Mouse (Mus musculus) small intestine, adult 2 months (tissue): Measurements from ENCODE around the gene Lrp6. TPM values are rescaled to one million over a fixed set of nuclear protein-coding genes. Genes with fewer than 3 reads are reported as not detected.

Experiments used
- H3K27ac ChIP-seq: fragments of 200-500 bp; 2 replicates; pipeline ENCODE4 v1.5.1; 2012; ENCODE audit warnings: low read depth, low read length, control low read depth, inconsistent platforms; ENCODE audit not compliant: insufficient read depth
- H3K27me3 ChIP-seq: fragments of 200-500 bp; 2 replicates; pipeline ENCODE4 v1.6.1; 2012; ENCODE audit warnings: mild to moderate bottlenecking, moderate library complexity, low read length, inconsistent platforms; ENCODE audit not compliant: control insufficient read depth, insufficient read depth
- H3K36me3 ChIP-seq: fragments of 200-500 bp; 2 replicates; pipeline ENCODE4 v1.6.1; 2012; ENCODE audit warnings: mild to moderate bottlenecking, low read length, control low read depth, inconsistent platforms; ENCODE audit not compliant: control insufficient read depth, insufficient read depth
- H3K4me1 ChIP-seq: fragments of 200-500 bp; 2 replicates; pipeline ENCODE4 v1.6.1; 2012; ENCODE audit warnings: low read length, inconsistent platforms, mixed read lengths; ENCODE audit not compliant: control insufficient read depth, insufficient read depth, insufficient read length
- H3K4me3 ChIP-seq: fragments of 200-500 bp; 2 replicates; pipeline ENCODE4 v1.5.1; 2012; ENCODE audit warnings: low read depth, mild to moderate bottlenecking, control low read depth, inconsistent platforms, low read length, moderate library complexity
- CTCF ChIP-seq: fragments of 200-500 bp; IDR thresholded peaks from 2 replicates; pipeline ENCODE4 v1.5.1; 2012; ENCODE audit warnings: low read depth, mild to moderate bottlenecking, control low read depth, inconsistent platforms, low read length, moderate library complexity, mixed read lengths; ENCODE audit not compliant: insufficient replicate concordance, insufficient read length; ENCODE audit errors: extremely low read depth
- POLR2A ChIP-seq: fragments of 200-500 bp; IDR thresholded peaks from 2 replicates; pipeline ENCODE4 v1.6.1; 2012; ENCODE audit warnings: low read depth, mild to moderate bottlenecking, control low read depth, inconsistent platforms, low read length, moderate library complexity
- WGBS: fragments of 180-500 bp; shearing (Covaris S2); methylation state at CpG from one replicate; pipeline ENCODE4 v1.1.7; 2018; 5-methylcytosine and 5-hydroxymethylcytosine counted together
- polyA plus RNA-seq: library from polyadenylated mRNA; depleted of rRNA; stranded (reverse); fragments of >200 nt; gene quantifications from 2 replicates; pipeline ENCODE4 v1.2.3, GENCODE M21; 2012

Gene Lrp6
- polyA plus RNA-seq, 1 experiment = 22.9 TPM

DNA sequence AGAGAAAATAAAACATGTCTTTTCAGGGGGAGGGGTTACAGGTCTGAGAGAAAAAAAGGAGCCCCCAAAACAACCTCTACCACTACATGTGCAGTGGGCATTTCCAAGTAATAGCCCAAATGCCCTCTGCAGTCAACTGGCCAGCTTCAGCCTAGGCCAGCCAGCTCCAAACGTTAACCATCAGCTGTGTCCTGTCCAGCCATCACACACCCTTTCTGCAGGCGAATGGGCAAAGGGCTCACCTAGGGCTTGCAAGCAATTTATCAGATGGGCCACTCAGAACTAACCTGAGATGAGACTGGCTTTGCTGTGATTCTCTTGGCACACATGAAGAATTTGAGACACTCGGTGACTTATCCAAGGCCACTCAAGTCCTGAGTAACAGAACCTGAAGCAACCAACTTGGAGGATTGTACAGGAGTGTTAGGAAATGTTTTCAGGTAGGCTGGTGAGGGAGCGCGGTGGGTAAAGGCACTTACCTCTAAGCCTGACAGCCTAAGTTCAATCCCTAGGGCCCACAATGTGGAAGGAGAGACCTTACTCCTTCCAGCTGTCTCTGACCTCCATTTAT is 1.3 kb upstream of the Lrp6 start:
- no peaks in the 10 kb centered on the region for H3K36me3 ChIP-seq
- H3K27ac ChIP-seq = no peak overlapping the region
- peaks cover 2% of the 10 kb centered on the region; the same call in 1 of the 2 replicates for H3K4me1 ChIP-seq
- WGBS = 71% methylated on average over 5 of the region's 5 CpGs
- no peak overlapping the region for H3K4me3 ChIP-seq
- H3K27me3 ChIP-seq = no peaks in the 10 kb centered on the region
- TF ChIP-seq CTCF (no peak), POLR2A (no peak)

DNA sequence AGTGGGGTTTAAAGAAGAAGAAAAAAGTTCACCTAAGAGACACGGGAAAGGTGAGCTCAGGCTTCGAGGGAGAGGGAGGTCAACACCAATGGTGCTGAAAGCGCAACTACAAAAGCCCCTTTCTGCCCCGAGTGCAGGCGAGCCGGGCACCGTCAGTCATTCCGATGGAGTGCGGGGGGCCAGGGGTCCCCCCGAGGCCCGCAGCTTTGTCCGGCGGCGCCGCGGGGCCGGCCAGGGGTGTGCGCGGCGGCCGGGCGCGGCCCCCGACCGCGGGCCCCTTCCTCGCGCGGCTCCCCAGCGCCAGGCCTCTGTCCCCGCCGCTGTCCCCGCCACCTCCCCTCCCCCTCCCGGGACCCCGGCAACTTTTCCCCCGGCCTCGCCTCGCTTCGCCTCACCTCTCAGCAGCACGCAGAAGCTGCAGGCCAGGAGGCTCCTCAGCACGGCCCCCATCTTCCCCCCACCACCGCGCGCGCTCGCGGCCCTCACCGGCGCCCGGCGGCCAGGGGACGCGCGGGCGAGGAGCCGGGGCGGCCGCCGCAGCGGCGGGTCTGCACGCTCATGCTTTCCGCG is 432 bp downstream of the Lrp6 start:
- no peak for TF ChIP-seq POLR2A
- no peak for TF ChIP-seq CTCF
- Histone ChIP-seq H3K27ac (peak overlapping the region; percentile 61), H3K4me3 (peak overlapping the region; percentile 78), H3K4me1 (peaks cover 4% of the 10 kb centered on the region; the same call in 1 of the 2 replicates), H3K27me3 (no peaks in the 10 kb centered on the region), H3K36me3 (no peaks in the 10 kb centered on the region)
- 1% methylated on average over 60 of the region's 64 CpGs for WGBS

DNA sequence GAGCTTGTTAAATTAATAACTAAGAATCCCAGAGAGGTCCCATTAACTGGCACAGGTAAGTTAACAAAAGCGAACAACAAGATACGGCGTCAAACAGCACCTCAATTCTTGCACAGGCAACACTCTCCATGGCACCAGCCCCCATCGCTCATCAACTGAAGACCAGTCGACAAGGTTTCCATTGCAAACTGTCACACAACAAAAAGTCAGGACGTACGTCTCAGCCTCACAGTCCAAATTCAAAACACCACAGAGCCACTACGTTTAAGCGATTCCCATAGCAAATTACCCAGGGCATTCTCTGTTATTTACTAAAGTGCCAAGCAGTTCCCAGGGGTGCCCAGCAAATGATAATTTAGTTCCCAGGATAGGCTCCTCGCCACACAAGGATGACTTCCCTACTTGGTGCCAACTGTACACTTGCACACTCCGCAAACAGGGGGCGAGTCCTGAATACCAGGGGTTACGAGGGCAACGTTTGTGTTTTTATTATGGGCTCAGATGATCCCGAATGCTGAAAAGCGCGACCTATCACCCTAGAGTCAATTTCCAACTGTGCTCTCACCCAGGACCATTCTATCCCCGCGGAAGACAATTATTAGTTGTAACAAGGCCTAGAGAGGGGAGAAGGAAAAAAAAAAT is 1.0 kb downstream of the Lrp6 start:
- Histone ChIP-seq H3K4me1 (peaks cover 4% of the 10 kb centered on the region; the same call in 1 of the 2 replicates), H3K4me3 (peak overlapping the region; percentile 78), H3K27me3 (no peaks in the 10 kb centered on the region), H3K27ac (peak overlapping the region; percentile 42), H3K36me3 (no peaks in the 10 kb centered on the region)
- WGBS = 2% methylated on average over 19 of the region's 19 CpGs
- TF ChIP-seq POLR2A (no peak), CTCF (no peak)

DNA sequence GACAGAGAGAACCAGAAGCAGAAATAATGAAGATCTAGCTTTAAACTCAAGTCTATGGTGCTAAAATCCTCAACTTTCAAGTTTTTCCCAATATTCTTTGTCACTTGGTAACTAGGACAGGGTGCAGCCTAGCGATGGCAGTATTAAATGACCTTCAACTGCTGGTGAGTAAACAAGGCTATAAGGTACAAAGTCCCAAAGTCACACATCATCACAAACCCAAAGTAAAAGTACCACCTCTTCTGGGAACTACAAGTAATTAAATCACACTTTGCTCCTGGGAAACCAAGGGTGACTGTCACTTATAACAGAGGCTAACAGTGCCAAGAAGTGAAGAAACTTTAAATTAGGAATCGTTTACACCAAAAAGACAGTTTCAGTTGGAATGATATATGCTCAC is 2.2 kb downstream of the Lrp6 start:
- WGBS = 21% methylated on average over 2 of the region's 2 CpGs
- TF ChIP-seq POLR2A (no peak), CTCF (no peak)
- H3K4me3 ChIP-seq = no peak overlapping the region
- no peaks in the 10 kb centered on the region for H3K36me3 ChIP-seq
- no peaks in the 10 kb centered on the region for H3K27me3 ChIP-seq
- H3K27ac ChIP-seq = no peak overlapping the region
- peaks cover 4% of the 10 kb centered on the region; the same call in 1 of the 2 replicates for H3K4me1 ChIP-seq

DNA sequence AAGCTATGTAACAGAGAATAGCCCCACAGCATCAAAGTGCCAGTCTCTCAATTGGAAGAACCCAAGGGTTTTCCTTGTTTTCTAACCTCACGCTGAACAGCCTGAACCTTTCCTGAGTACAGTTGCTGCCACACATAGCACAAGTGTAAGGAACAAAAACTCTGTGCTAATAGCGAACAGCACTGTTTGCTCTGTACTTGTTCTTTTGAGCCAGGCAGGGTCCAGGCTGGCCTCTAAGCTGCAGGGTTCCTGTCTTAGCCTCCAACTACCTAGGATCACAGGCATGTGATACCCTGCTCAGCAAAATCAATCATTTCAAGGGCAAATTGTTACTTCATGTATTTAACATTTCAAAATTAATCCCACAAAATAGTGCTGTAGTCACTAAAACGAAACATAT is 7.1 kb downstream of the Lrp6 start:
- no peak overlapping the region for H3K27ac ChIP-seq
- no peaks in the 10 kb centered on the region for H3K27me3 ChIP-seq
- peaks cover 21% of the 10 kb centered on the region for H3K4me1 ChIP-seq
- TF ChIP-seq CTCF (no peak), POLR2A (no peak)
- 66% methylated on average over 3 of the region's 3 CpGs for WGBS
- no peak overlapping the region for H3K4me3 ChIP-seq
- H3K36me3 ChIP-seq = no peaks in the 10 kb centered on the region

DNA sequence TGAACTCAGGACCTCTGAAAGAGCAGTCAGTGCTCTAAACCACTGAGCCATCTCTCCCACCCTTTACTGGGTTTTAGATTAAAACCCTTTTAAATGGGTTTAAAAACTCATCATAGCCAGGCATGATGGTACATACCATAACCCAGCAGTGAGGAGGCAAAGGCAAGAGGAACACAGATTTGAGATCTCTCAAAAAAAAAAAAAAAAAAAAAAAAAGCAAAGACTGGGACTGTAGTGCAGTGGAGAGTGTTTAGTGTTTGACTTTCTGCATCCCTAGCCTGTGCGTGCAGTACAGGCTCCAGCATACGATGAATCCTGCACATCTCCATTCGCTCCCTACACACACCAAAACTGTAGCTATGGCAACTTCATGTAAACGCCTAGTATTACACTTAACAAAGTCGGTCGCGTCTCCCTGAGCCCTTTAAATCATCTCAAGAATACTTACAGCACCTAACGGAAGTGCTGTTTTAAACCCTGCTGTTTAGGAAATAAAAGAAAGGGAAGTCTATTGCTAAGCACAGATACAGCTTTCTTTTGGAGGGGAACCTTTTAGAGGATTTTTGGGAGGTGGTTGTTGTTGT is 8.1 kb downstream of the Lrp6 start:
- TF ChIP-seq CTCF (no peak), POLR2A (no peak)
- WGBS = 60% methylated on average over 8 of the region's 8 CpGs
- Histone ChIP-seq H3K4me3 (no peak overlapping the region), H3K27ac (no peak overlapping the region; the same call in 1 of the 2 replicates), H3K4me1 (peaks cover 19% of the 10 kb centered on the region), H3K27me3 (no peaks in the 10 kb centered on the region), H3K36me3 (no peaks in the 10 kb centered on the region)

DNA sequence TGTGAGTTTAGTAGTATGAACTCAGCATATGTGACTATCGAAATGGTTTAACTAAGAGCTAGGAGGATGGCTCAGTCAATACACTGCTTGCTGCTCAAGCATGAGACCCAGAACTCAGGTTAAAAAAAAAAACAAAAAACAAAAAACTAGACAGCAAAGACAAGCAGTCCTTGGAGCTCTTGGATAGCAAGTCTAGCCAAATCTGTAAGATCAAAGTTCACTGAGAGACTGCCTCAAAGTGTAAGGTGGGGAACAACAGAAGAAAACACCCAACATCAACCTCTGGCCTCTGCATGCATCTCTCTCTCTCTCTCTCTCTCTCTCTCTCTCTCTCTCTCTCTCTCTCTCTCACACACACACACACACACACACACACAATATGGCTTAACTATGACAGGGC is 9.7 kb downstream of the Lrp6 start:
- no peaks in the 10 kb centered on the region for H3K27me3 ChIP-seq
- 67% methylated on average over 1 of the region's 1 CpGs for WGBS
- TF ChIP-seq POLR2A (no peak), CTCF (no peak)
- no peaks in the 10 kb centered on the region for H3K36me3 ChIP-seq
- peaks cover 17% of the 10 kb centered on the region for H3K4me1 ChIP-seq
- no peak overlapping the region for H3K4me3 ChIP-seq
- H3K27ac ChIP-seq = peak overlapping the region; percentile 15; the same call in 1 of the 2 replicates
